Mouse (Mus musculus): ENCODE results near the gene E130114P18Rik.

DNA sequence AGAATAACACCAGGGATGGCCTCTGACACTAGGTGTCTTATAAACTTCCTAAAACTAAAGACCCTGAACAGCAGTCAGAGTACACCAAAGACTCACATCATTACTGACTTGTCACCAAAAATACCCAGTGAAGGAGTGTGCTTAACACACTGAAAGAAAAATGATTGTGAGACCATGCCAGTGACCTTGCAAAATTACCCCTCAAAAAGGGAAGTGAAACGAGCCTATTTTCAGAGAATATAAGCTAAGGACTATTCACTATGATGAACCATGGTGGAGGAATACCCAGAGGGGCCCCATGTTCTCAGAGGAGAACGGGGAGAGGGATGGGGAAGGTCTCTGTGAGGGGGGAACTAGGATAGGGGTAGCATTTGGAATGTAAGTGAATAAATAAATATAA, 245.8 kb downstream of the E130114P18Rik start:
- TF ChIP-seq CTCF (IDR thresholded peaks at IDR 0.05; ENCODE audit: control insufficient read depth, insufficient read depth, insufficient replicate concordance, low read depth, low read length) (no peak), POLR2A (IDR thresholded peaks at IDR 0.05; ENCODE audit: control insufficient read depth, low read depth, low read length) (no peak)
